Mouse (Mus musculus) heart, postnatal 0 days (tissue): Measurements from ENCODE around the gene Rgs12.

Source experiments
- CTCF ChIP-seq: IDR thresholded peaks from 2 replicates; pipeline ENCODE4 v1.5.1; 2016; ENCODE audit warnings: antibody characterized with exemption, control low read depth, low read depth
- EP300 ChIP-seq: IDR thresholded peaks from 2 replicates; pipeline ENCODE4 v1.6.1; 2016; ENCODE audit warnings: antibody characterized with exemption, low read depth

- TF ChIP-seq CTCF, result no peak
- TF ChIP-seq EP300, result no peak
These were observed 88.2 kb downstream of the Rgs12 start for GRCm38 (mm10) chr5:35037438-35037837.
